ENCODE assay signal across 15 mouse cellular contexts in the genomic region with DNA sequence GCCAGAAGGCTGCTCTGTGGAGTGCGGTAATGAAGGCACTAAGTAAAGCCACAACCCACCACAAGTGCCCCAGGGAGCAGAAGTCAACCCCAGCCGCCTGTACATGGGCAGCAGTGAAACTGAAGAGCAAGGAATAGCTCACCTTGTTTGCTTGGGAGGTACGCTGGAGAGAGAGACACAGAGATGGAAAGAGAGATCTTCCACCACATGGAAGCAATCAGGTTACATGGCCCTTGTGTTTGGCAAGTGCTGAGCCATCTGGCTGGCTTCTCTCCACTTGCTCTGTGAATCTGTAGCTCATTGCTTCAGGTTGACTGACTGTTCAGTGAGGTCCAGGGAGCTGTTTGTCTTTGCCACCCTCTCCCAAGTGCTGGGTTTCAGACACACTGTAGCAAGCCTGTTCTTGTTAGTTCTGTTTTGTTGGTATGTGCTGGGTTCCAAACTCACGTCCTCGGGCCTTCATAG. TPM values are rescaled to one million over a fixed set of nuclear protein-coding genes. Genes with fewer than 3 reads are reported as not detected.
A peak's percentile ranks its signal among the peaks of the same experiment; 100 is the strongest.
DNase-seq lines count a peak whose midpoint lies in the region; ATAC-seq lines count a peak whose summit lies in the region.
"Had no signal": no experiment of that assay in that cellular context is flagged by ENCODE, and none has a peak within 500 bp of the region (broad histone marks: within the 10 kb centered on the region; RNA-seq: fewer than 3 reads in every experiment).

No protein-coding gene starts in this region.

- WGBS in heart, embryonic 13.5 days: 78% methylated on average over 5 of the region's 5 CpGs
- WGBS in liver, embryonic 11.5 days: 69% methylated on average over 5 of the region's 5 CpGs

- ATAC-seq in heart, embryonic 13.5 days (ENCODE audit: extremely low read depth, insufficient number of reproducible peaks, low FRiP score, low TSS enrichment): no peak
- no peak for ATAC-seq in liver, embryonic 11.5 days (replicated peaks; ENCODE audit: low FRiP score)
- ATAC-seq: forebrain, postnatal 0 days had no signal

- no peak overlapping the region for H3K9ac ChIP-seq in heart, embryonic 13.5 days
- H3K9ac ChIP-seq in liver, embryonic 11.5 days (ENCODE audit: low read depth, low read length): peak overlapping the region; percentile 81
- H3K9ac ChIP-seq: forebrain, postnatal 0 days; limb, embryonic 12.5 days; neural tube, embryonic 15.5 days had no signal

- peaks cover 69% of the 10 kb centered on the region for H3K27me3 ChIP-seq in heart, embryonic 13.5 days (replicated peaks)
- peaks cover 4% of the 10 kb centered on the region for H3K27me3 ChIP-seq in liver, embryonic 11.5 days (replicated peaks; ENCODE audit: control insufficient read depth, insufficient read depth, low read length)

- H3K36me3 ChIP-seq in heart, embryonic 13.5 days: no peaks in the 10 kb centered on the region
- H3K36me3 ChIP-seq in liver, embryonic 11.5 days (ENCODE audit: control insufficient read depth, insufficient read depth, low read length): peaks cover 15% of the 10 kb centered on the region; the same call in 1 of the 2 replicates
- H3K36me3 ChIP-seq: limb, embryonic 12.5 days; neural tube, embryonic 15.5 days had no signal

- intact Hi-C loops in heart, postnatal 10 days (cut with DNase I): no loop called here

- H3K9me3 ChIP-seq in heart, embryonic 13.5 days: no peaks in the 10 kb centered on the region
- no peaks in the 10 kb centered on the region for H3K9me3 ChIP-seq in liver, embryonic 11.5 days (ENCODE audit: control insufficient read depth, low read length)
- H3K9me3 ChIP-seq: limb, embryonic 12.5 days; neural tube, embryonic 15.5 days had no signal

- H3K27ac ChIP-seq in heart, embryonic 13.5 days (replicated peaks): no peak overlapping the region
- H3K27ac ChIP-seq in liver, embryonic 11.5 days (ENCODE audit: low read depth, low read length): peak overlapping the region; percentile 95
- H3K27ac ChIP-seq: limb, embryonic 12.5 days; neural tube, embryonic 15.5 days had no signal

- H3K4me2 ChIP-seq in heart, embryonic 13.5 days: peak overlapping the region; percentile 95; the same call in 1 of the 2 replicates
- peak overlapping the region; percentile 99 for H3K4me2 ChIP-seq in liver, embryonic 11.5 days
- H3K4me2 ChIP-seq: limb, embryonic 12.5 days; neural tube, embryonic 15.5 days had no signal

- no peak overlapping the region for H3K4me3 ChIP-seq in heart, embryonic 13.5 days
- peak overlapping the region; percentile 25; the same call in 1 of the 2 replicates for H3K4me3 ChIP-seq in liver, embryonic 11.5 days (ENCODE audit: low read depth, low read length)
- H3K4me3 ChIP-seq: limb, embryonic 12.5 days; neural tube, embryonic 15.5 days had no signal

- no peak for DNase-seq in heart, postnatal 10 days
- DNase-seq in Muller cell, postnatal 12 days (ENCODE audit: inconsistent ontology term): peak; percentile 70
- DNase-seq in cerebellum, postnatal 10 days: peak; percentile 85
- DNase-seq in liver, embryonic 11.5 days (ENCODE audit: low spot score): no peak
- no peak for DNase-seq in adrenal gland, postnatal 14 days
- no peak for DNase-seq in layer of hippocampus, postnatal 14 days (ENCODE audit: low spot score in 2 of 2)
- DNase-seq in kidney, postnatal 36 days: no peak
- DNase-seq: adrenal gland, postnatal 36 days; forebrain, postnatal 0 days; heart, postnatal 36 days; lung, postnatal 4 days; right cerebral cortex, postnatal 14 days had no signal

- peaks cover 22% of the 10 kb centered on the region for H3K4me1 ChIP-seq in heart, embryonic 13.5 days
- H3K4me1 ChIP-seq in liver, embryonic 11.5 days (replicated peaks; ENCODE audit: control insufficient read depth, insufficient read depth, low read length): peaks cover 43% of the 10 kb centered on the region

RNA-seq across cellular contexts. Expression of gene Reep6, which starts 2.8 kb away (rescaled TPM):
- polyA plus RNA-seq in heart, embryonic 13.5 days (2015; fragmentation: Nextera tagmentation; extraction: Ambion mirVana): 2.6 and 4.4 TPM in 2 replicates
- 1 to 10 TPM; 2.2 to 2.4 TPM for total RNA-seq in heart, postnatal 10 days (2021)
- polyA plus RNA-seq in liver, embryonic 11.5 days (2014; fragmentation: Nextera tagmentation; extraction: Ambion mirVana): 74.3 and 76.1 TPM in 2 replicates
- 16.0 and 45.2 TPM in 2 replicates for total RNA-seq in adrenal gland, postnatal 14 days (2021)
- 10 to 100 TPM; 10.1 to 10.6 TPM for total RNA-seq in layer of hippocampus, postnatal 14 days (2021)

RNA-seq across cellular contexts. Expression of gene Pcsk4, which starts 3.3 kb away (rescaled TPM):
- 1.8 and 2.1 TPM in 2 replicates for polyA plus RNA-seq in heart, embryonic 13.5 days (2015; fragmentation: Nextera tagmentation; extraction: Ambion mirVana)
- 1 to 10 TPM; 1.7 to 1.8 TPM for total RNA-seq in heart, postnatal 10 days (2021)
- polyA plus RNA-seq in liver, embryonic 11.5 days (2014; fragmentation: Nextera tagmentation; extraction: Ambion mirVana): 12.6 and 12.8 TPM in 2 replicates
- total RNA-seq in adrenal gland, postnatal 14 days (2021): 3.9 and 4.7 TPM in 2 replicates
- total RNA-seq in layer of hippocampus, postnatal 14 days (2021): 1 to 10 TPM; 3.2 to 4.4 TPM

RNA-seq across cellular contexts. Expression of gene 2310011J03Rik, which starts 12.2 kb away (rescaled TPM):
- polyA plus RNA-seq in heart, embryonic 13.5 days (2015; fragmentation: Nextera tagmentation; extraction: Ambion mirVana): 36.0 and 36.6 TPM in 2 replicates
- 10 to 100 TPM; 15.3 to 17.9 TPM for total RNA-seq in heart, postnatal 10 days (2021)
- 46.2 and 47.8 TPM in 2 replicates for polyA plus RNA-seq in liver, embryonic 11.5 days (2014; fragmentation: Nextera tagmentation; extraction: Ambion mirVana)
- 26.9 and 27.9 TPM in 2 replicates for total RNA-seq in adrenal gland, postnatal 14 days (2021)
- 10 to 100 TPM; 20.4 to 23.1 TPM for total RNA-seq in layer of hippocampus, postnatal 14 days (2021)

RNA-seq across cellular contexts. Expression of gene Adamtsl5, which starts 15.7 kb away (rescaled TPM):
- 6.5 and 8.3 TPM in 2 replicates for polyA plus RNA-seq in heart, embryonic 13.5 days (2015; fragmentation: Nextera tagmentation; extraction: Ambion mirVana)
- total RNA-seq in heart, postnatal 10 days (2021): 10 to 100 TPM; 36.9 to 42.9 TPM
- 1.6 and 2.6 TPM in 2 replicates for polyA plus RNA-seq in liver, embryonic 11.5 days (2014; fragmentation: Nextera tagmentation; extraction: Ambion mirVana)
- 8.4 and 10.9 TPM in 2 replicates for total RNA-seq in adrenal gland, postnatal 14 days (2021)
- 1 to 10 TPM; 2.0 to 2.8 TPM for total RNA-seq in layer of hippocampus, postnatal 14 days (2021)

RNA-seq across cellular contexts. Expression of gene Plk5, which starts 23.7 kb away (rescaled TPM):
- polyA plus RNA-seq in heart, embryonic 13.5 days (2015; fragmentation: Nextera tagmentation; extraction: Ambion mirVana): not detected in 2 replicates
- under 1 TPM in 1 of 2 experiments, not detected in 1; 0.25 TPM for total RNA-seq in heart, postnatal 10 days (2021)
- 0.25 TPM in 2 replicates for polyA plus RNA-seq in liver, embryonic 11.5 days (2014; fragmentation: Nextera tagmentation; extraction: Ambion mirVana)
- 0.30 and 0.44 TPM in 2 replicates for total RNA-seq in adrenal gland, postnatal 14 days (2021)
- total RNA-seq in layer of hippocampus, postnatal 14 days (2021): 1 to 10 TPM; 3.2 to 3.4 TPM

Comparison
In these comparisons a context has a peak if more than half of its experiments do, and no peak if none do; other contexts are left out.
1. DNase-seq: peak in Muller cell, postnatal 12 days (single experiment) and cerebellum, postnatal 10 days (2 of 2); none in heart, postnatal 10 days (0 of 2), liver, embryonic 11.5 days (single experiment), adrenal gland, postnatal 14 days (single experiment), layer of hippocampus, postnatal 14 days (0 of 2) and kidney, postnatal 36 days (0 of 2).